Mouse (Mus musculus) mature B cell (primary cell): ENCODE results near the gene Tvp23b.

Source experiments
- in situ Hi-C: fragments of 300-500 bp; cut with MboI; formaldehyde crosslinking; loops from 2 replicates; pipeline ENCODE4 v1.14.3; 2019

Gene Tvp23b

GRCm38 (mm10) chr11:62879220-62880048 is at the start of gene Tvp23b:
Gene Tvp23b (plus strand): TSS chr11:62879455.
- in situ Hi-C loops = no loop called here

DNA sequence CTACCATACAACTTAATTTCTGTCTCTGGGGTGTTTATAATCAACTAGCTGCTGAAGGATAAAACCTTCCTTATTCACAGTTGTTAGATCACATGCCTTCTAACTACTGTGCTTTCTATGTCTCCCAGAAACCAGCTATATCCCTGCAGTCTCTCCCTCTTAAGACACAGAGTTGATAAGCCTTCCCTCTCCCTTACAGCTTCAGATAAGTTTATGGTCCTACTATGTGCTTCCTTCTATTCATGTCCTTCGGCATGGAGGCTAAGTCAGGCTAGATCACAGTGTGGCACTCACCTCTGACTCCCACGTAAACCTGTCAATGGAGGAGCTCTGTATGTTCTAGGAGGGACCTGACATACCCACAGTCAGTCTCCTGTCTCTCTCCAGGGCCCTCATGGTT is 48.9 kb upstream of the Tvp23b start:
- in situ Hi-C loops = no loop called here

DNA sequence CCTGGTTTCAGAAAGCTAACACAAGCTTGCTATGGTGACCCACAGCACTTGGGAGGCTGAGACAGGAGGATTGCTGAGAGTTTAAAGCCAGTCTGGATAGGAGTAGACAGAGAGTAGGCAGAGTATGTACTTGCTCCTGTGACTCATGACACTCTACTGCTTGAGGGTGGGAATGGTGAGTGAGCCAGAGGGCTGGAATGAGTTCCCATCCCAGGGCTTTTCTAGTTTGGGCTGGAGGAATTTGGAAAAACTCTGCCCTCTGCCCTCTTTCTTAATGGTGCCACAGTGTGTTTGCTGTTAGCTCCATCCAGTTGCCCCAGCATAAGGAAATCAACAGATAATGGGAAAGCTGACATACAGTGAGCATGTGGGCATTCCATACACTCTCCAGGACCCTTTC is 47.3 kb upstream of the Tvp23b start:
- in situ Hi-C loops = no loop called here

DNA sequence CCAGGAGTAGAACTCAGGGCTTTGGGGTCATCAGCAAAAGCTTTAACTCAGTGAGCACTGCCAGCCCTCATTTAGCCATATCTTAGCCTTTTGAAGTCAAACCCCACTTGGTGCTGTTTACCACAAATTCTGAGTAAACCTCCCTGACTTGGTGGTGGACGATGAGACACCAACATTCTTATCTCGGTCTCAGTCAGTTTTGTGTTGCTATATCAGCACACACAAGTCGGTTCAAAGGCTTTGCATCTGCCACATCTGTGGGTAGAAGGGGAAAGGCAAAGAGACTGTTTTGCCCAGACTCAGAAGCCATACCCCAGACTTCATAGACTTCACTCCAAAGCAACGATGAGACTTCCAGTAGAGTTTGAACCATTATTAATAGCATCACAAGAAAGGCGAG is 34.7 kb upstream of the Tvp23b start:
- in situ Hi-C loops = no loop called here

DNA sequence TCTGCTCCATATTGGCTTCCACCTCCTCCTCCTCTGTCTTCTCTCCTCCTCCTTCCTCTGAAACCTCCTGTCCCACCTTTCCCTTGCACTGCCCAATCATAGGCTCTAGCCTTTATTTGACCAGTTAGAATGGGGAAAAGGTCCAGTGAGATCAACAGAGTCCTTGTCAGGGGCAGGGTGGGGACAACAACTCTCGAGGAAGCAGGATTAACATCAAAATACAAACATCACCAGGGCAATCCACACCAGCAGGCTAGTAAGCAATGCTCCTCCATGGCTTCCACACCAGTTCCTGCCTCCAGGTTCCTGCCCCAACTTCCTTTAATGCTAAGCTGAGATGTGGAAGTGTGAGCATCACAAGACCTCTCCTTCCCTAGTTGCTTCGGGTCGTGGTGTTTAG is 33.5 kb upstream of the Tvp23b start:
- in situ Hi-C loops = no loop called here

DNA sequence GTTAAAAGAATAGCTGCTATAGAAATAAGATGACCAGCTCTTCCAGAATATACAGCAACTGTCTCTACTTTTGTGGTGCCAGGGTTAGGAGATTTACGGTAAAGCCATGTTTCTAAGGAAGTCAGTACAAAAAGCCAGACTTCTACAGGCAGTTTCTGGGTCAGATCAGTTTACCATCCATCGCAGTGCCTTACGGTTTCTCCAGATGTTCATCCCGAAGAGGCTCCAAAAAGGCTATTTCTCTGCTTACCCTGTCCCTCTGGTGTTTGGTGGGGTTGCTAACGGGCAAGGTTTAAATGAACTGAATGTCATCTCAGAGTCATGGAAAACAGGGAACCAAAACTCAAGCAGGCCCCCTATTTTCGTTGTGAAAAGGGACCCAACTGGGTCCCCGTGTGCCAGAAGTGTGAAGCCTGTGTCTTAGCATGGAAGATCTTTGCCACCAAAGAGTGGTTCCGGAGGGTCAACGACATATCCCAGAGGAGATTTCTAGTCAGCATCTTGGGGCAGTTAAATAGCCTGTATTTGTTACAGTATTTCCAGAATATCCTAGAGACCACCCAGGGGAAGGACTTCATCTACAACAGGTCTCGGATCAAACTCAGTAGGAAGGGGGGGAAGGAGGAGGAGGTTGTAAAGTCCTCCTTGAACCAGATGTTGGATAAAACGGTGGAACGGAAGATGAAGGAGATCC is 32.1 kb upstream of the Tvp23b start, which contains the start of gene Fbxw10:
TSS of gene Fbxw10 (plus strand) at position 109 of the 694 bp plus-strand sequence.
- in situ Hi-C loops = no loop called here

DNA sequence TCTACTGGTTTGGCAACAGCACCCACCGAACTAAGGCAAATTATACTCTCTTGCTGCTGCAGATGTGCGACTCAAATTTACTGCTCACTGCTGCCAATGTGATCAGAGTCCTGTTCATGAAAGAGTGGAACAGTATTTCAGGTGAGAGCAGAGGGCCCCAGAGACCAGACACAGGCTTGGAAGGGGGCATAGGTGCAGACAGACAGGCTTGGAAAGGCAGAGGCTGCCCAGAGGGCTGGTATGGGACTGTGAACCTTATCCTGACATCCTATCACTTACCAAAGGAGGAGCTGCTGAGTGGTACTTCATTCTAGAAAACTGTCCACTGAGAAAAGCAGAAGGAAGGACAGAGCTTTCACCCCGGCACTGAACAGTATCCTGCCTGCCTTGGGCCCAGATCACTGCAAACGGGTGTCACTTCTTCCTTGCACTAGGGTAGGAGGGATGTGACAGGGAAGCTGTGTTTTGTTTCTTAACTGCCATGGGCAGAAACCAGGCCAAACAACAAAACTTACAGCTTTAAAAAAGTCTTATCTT is 31.5 kb upstream of the Tvp23b start:
- in situ Hi-C loops = no loop called here

- in situ Hi-C loops = no loop called here
Measured at GRCm38 (mm10) chr11:62848301-62848700, 31.0 kb upstream of the Tvp23b start.

DNA sequence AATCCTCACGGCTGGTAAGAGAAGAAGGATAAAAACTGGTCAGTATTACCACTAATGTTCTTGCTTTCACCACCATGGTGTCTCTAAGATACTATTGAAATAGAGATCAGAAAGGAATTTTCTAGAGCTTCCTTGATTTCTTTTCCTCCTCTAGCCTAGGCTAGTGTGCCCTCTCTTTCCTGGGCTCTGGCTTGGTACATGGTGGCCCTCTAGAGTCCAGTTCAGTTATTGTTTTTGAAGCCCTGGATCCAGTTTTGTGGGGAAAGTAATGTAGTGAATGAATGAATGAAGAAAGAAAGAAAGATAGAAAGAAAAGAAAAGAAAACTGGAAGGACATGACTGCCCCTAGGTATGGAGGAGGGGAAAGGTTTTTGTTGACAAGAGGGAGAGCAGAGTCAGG is 28.1 kb upstream of the Tvp23b start:
- in situ Hi-C loops = no loop called here

DNA sequence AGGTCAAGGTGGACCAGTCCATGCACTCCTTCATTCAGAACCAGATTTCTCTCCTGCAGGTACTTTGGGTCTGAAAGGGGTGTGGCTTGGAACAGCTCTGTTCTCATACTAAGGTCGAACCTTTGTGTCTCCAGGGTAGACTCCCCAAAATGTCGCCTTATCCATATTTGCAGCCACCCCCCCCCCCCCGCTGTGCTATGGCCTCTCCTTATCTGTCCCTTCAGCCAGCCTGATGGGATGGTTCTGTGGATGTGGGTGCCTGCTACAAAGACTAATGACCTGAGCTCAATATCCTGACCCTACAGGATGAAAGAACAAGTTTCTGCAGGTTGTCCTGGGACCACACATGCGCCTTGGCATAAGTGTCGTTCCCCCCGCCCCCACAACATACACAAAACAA is 25.9 kb upstream of the Tvp23b start:
- in situ Hi-C loops = no loop called here

DNA sequence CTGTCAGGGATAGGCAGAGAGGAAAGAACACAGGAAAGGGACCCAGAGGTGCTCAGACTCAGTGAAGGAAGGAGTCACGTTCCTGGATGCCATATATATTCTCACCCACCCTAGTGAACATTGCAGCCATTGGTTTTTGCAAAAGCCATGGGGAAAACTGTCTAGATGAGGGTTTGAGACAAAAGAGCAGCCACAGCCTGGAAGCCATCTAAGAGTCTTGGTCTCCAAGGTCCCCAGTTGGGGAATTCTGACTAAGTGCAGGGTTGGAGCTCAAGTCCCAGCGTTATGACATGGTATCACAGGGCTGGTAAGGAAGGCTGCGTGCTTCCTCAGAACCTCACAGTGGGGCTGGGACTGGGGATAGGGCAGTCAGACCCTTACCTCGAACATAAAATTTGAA is 13.7 kb upstream of the Tvp23b start:
- in situ Hi-C loops = no loop called here

- in situ Hi-C loops = no loop called here
Measured at GRCm38 (mm10) chr11:62866685-62867084, 12.6 kb upstream of the Tvp23b start.

DNA sequence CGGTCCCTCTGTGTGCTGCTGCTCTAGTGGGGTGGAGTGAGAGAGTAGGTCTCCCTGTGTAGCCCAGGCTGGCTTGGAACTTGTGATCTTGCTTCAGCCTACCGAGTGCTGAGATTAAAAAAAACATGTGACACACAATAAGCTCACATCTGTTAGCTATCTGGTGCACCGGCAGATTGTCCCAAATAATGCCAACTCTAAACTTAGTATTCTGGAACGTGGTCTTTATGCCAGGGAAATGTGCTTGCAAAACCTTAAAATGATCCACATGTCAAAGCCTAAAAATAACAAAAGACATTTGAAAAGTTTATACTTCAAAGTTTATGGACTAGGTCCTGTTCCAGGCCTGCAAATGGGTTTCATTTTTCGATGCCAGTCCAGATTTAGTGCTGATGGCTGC is 10.1 kb upstream of the Tvp23b start:
- in situ Hi-C loops = no loop called here

DNA sequence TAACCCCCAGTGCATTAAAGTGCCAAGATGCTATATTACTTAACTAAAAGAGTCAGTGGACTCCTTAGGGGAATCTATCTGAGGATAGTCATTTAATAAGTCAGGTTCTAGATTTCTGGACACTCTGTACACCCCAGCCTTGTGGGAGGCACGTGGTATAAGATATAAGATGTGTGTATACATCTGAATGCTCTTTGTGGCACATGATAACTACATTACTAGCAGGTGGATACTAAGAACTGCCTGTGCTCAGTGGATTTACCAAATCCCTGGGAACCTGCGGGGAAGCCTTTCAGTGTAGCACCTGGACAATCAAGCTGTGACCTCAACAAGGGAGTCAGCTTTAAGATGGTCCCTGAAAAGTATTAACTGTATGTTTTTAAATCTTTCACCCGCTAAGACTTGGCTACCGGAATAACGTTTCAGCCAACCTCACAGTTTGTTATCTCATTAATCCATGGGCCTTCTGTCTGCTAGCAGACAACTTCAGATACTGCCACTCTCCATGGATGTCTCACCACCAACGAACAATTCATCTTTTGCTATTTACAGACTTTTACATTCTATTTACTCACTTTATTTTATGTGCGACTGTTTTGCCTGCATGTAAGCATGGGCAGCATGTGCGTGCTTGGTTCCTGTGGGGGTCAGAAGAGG is 9.4 kb upstream of the Tvp23b start:
- in situ Hi-C loops = no loop called here

- in situ Hi-C loops = no loop called here
Measured at GRCm38 (mm10) chr11:62873479-62873878, 5.8 kb upstream of the Tvp23b start.

DNA sequence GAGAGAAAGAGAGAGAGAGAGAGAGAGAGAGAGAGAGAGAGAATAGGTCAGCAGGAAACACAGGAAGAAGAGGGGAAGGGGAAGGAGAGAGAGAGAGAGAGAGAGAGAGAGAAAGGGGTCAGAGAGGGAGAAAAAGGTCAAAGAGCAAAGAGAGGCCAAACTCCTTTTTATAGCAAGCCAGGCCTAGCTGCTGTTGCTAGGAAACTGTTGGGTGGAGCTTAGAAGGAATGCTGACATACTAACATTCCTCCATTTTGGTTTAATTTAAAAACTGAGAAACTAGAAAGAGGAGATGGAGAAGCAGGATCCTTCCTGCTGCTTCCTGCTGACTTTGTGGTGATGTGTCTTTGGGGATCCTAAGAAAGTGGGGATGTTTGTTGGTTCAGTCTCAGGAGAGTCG is 3.6 kb upstream of the Tvp23b start:
- in situ Hi-C loops = no loop called here

- in situ Hi-C loops = no loop called here
Measured at GRCm38 (mm10) chr11:62876445-62876844, 2.8 kb upstream of the Tvp23b start.

DNA sequence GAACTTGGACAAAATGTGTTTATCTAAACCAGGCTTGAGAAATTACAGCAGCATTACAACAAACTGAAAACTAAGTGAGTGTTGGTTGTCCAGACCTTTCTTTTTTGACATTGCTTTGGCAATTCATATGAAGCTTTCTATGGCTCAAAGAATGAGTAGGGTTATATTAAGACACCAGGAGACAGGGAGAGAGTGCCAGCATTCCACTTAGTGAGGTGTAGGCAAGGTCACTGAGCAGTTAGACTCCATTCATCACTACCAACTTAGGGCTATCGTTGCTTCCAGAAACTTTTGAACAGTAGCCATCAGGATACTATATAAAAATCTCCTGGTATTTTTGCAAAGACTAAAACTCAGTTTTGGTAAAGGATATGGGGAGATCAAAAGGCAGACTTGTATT is 1.9 kb upstream of the Tvp23b start:
- in situ Hi-C loops = no loop called here

GRCm38 (mm10) chr11:62878728-62879127 is 527 bp upstream of the Tvp23b start:
- in situ Hi-C loops = no loop called here

DNA sequence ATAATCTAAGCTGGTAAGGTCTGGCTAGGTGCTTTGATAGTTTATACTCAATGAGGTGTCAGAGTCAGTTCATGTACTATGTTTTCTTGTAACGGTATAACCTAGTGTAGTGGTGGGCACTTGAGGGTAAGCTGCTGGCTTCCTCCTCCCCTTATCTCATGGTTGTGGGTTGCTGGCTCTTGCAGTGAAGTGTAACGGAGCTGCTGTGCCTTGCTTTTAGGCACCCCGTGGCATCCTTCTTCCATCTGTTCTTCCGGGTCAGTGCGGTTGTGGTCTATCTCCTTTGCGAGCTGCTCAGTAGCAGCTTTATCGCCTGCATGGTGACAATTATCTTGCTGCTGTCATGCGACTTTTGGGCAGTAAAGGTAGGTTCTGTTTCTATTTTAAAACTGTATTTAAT is 4.2 kb downstream of the Tvp23b start:
- in situ Hi-C loops = no loop called here

DNA sequence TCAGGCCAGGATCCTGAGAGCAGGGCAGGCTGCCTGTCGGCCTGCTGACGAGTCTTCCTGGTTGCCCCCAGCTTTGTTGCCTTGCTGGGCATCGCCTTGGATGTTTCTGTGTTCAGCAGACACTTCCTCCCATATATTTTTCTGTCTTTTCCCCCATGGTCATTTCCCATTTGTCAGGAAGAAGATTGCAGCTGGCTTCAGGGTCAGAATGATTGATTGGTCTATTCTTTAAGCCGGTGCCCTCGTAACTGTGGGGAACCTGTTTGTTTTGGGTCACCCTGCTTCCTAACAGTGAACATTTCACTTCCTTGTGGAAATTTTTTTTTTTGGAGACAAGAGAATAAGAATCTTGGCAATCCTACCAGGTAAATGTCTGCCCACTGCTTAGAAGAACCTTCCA is 6.1 kb downstream of the Tvp23b start:
- in situ Hi-C loops = no loop called here

DNA sequence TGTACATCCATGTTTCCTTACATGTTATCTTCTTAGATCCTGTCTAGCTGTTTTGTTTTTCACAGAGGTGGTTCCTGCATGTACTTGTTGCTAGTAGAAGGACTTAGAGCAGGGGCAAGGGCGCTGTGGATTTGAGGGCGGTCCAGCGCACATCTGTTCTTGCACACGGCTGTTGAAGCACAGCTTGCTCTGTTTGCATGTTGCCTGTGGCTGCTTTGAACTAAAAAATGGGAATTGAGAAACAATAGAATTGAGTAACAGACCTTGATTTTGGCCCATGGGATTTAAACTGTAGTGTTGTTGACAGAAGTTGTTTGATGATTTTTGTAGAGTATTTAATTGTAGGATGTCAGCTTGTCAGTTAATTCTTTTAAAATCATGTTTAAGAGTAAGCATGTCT is 11.5 kb downstream of the Tvp23b start:
- in situ Hi-C loops = no loop called here

GRCm38 (mm10) chr11:62891763-62892162 is 12.5 kb downstream of the Tvp23b start:
- in situ Hi-C loops = no loop called here
